Comparison of ENCODE assay signal across 20 mouse cellular contexts in the genomic region with DNA sequence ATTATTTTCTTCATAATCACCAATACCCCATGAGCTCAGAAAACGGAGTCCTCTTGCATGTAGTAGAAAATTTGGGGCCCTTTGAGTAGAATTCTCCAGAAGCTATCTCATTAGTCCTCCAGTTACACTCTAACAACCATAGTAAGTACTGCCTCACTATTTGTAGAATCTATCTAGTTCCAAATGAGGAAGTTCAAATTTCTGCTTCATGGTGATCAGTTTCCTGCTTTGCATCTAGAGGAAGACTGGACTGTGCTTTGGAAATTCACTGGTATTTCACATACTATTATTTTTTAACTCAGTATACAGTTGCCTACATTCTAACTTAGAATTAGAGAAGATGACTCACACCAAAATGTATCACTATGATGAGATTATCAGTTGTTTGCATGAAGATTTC.
DNase-seq lines count a peak whose midpoint lies in the region; ATAC-seq lines count a peak whose summit lies in the region.
"Had no signal": no experiment of that assay in that cellular context is flagged by ENCODE, and none has a peak within 500 bp of the region (broad histone marks: within the 10 kb centered on the region; RNA-seq: fewer than 3 reads in every experiment).

No protein-coding gene starts in this region.

- H3K27me3 ChIP-seq in splenic B cell, adult 2 months (ENCODE audit: control insufficient read depth, insufficient read depth, low read length, poor library complexity, severe bottlenecking), result no peaks in the 10 kb centered on the region
- H3K27me3 ChIP-seq: embryonic facial prominence, embryonic 12.5 days; forebrain, embryonic 13.5 days had no signal

- intact Hi-C loops in heart, postnatal 36 days (cut with DNase I), result no loop called here

- DNase-seq in 416B (ENCODE audit: low read depth), result peak; percentile 49
- DNase-seq in splenic B cell, adult 2 months (ENCODE audit: low read depth, low spot score), result peak; percentile 33
- no peak for DNase-seq in kidney, adult 18-20 months
- no peak for DNase-seq in heart, postnatal 36 days
- DNase-seq: adrenal gland, adult 2 months; adrenal gland, postnatal 10 days; adrenal gland, postnatal 25 days; cerebellum, adult 11 months; cerebellum, adult 18-20 months; cerebellum, adult 8-10 months; cerebellum, adult 9-11 months; cerebellum, postnatal 14 days; cerebellum, postnatal 36 days had no signal

- H3K36me3 ChIP-seq in splenic B cell, adult 2 months (ENCODE audit: control insufficient read depth, insufficient read depth, low read length, poor library complexity, severe bottlenecking), result no peaks in the 10 kb centered on the region
- H3K36me3 ChIP-seq: embryonic facial prominence, embryonic 10.5 days; embryonic facial prominence, embryonic 12.5 days had no signal

- ATAC-seq in granulocyte monocyte progenitor cell, adult 5-6 weeks (replicated peaks; ENCODE audit: poor library complexity, severe bottlenecking), result peak; percentile 42
- ATAC-seq in megakaryocyte, adult 5-6 weeks (ENCODE audit: poor library complexity, severe bottlenecking), result peak; percentile 56
- no peak for ATAC-seq in megakaryocyte-erythroid progenitor cell, adult 5-6 weeks (replicated peaks; ENCODE audit: low FRiP score, low TSS enrichment, poor library complexity, severe bottlenecking)
- ATAC-seq: forebrain, embryonic 13.5 days; forebrain, embryonic 16.5 days had no signal

Comparison
In these comparisons a context has a peak if more than half of its experiments do, and no peak if none do; other contexts are left out.
1. DNase-seq: peak in 416B (single experiment) and splenic B cell, adult 2 months (single experiment); none in kidney, adult 18-20 months (single experiment) and heart, postnatal 36 days (0 of 2).